Mouse (Mus musculus) kidney, adult 2 months (tissue): ENCODE measurements around the gene Tubb3. TPM values are rescaled to one million over a fixed set of nuclear protein-coding genes. Genes with fewer than 3 reads are reported as not detected.

Experiments used
- DNase-seq: peaks from one replicate; pipeline ENCODE4 v3.0.0; 2021
- H3K27ac ChIP-seq: fragments of 200-500 bp; 2 replicates; pipeline ENCODE4 v1.5.1; 2012; ENCODE audit warnings: low read depth, low read length, control low read depth, inconsistent platforms; ENCODE audit not compliant: insufficient read depth
- H3K27me3 ChIP-seq: fragments of 200-500 bp; replicated peaks from 2 replicates; pipeline ENCODE4 v1.6.1; 2012; ENCODE audit warnings: mild to moderate bottlenecking, moderate library complexity, low read length, inconsistent platforms; ENCODE audit not compliant: control insufficient read depth, insufficient read depth
- H3K36me3 ChIP-seq: fragments of 200-500 bp; 2 replicates; pipeline ENCODE4 v1.6.1; 2012; ENCODE audit warnings: mild to moderate bottlenecking, moderate library complexity, low read length, inconsistent platforms; ENCODE audit not compliant: control insufficient read depth, insufficient read depth
- H3K4me1 ChIP-seq: fragments of 200-500 bp; 2 replicates; pipeline ENCODE4 v1.6.1; 2011; ENCODE audit warnings: low read length; ENCODE audit not compliant: control insufficient read depth, insufficient read depth
- H3K4me3 ChIP-seq: fragments of 200-500 bp; 2 replicates; pipeline ENCODE4 v1.5.1; 2011; ENCODE audit warnings: mild to moderate bottlenecking, low read depth, low read length, control low read depth; ENCODE audit not compliant: insufficient read depth
- CTCF ChIP-seq: fragments of 200-500 bp; conservative IDR thresholded peaks from 2 replicates; pipeline ENCODE4 v1.5.1; 2011; ENCODE audit warnings: low read depth, mild to moderate bottlenecking, control low read depth, low read length, moderate library complexity, mixed read lengths; ENCODE audit not compliant: insufficient read depth, insufficient read length
- POLR2A ChIP-seq: fragments of 200-500 bp; IDR thresholded peaks from one replicate; pipeline ENCODE4 v1.6.1; 2011; ENCODE audit warnings: low read depth, low read length, control low read depth
- WGBS: fragments of 180-500 bp; shearing (Covaris S2); methylation state at CpG from one replicate; pipeline ENCODE4 v1.1.7; 2018; 5-methylcytosine and 5-hydroxymethylcytosine counted together
- polyA plus RNA-seq: library from polyadenylated mRNA; depleted of rRNA; stranded (reverse); fragments of >200 nt; gene quantifications from 2 replicates; pipeline ENCODE4 v1.2.3, GENCODE M21; 2012

Gene Tubb3
- polyA plus RNA-seq, 1 experiment = 12.0 TPM

GRCm38 (mm10) chr8:123404521-123404920 lies 6.7 kb upstream of the Tubb3 start:
- H3K27me3 ChIP-seq = no peaks in the 10 kb centered on the region
- 20% methylated on average over 8 of the region's 8 CpGs for WGBS
- DNase-seq = no peak
- no peaks in the 10 kb centered on the region for H3K36me3 ChIP-seq
- no peaks in the 10 kb centered on the region for H3K4me1 ChIP-seq
- TF ChIP-seq POLR2A = no peak
- no peak for TF ChIP-seq CTCF
- no peak overlapping the region for H3K27ac ChIP-seq
- no peak overlapping the region for H3K4me3 ChIP-seq

- H3K27me3 ChIP-seq = no peaks in the 10 kb centered on the region
- WGBS = 14% methylated on average over 4 of the region's 4 CpGs
- H3K4me3 ChIP-seq = no peak within 1 kb of the TSS
- no peaks in the 10 kb centered on the region for H3K4me1 ChIP-seq
- no peaks in the 10 kb centered on the region for H3K36me3 ChIP-seq
- no peak within 1 kb of the TSS for H3K27ac ChIP-seq
- peak; percentile 64 for DNase-seq
- TF ChIP-seq POLR2A (no peak), CTCF (peak; percentile 80)
Measured at GRCm38 (mm10) chr8:123406786-123407185, 4.4 kb upstream of the Tubb3 start, which contains the start of gene Mc1r. TSS of gene Mc1r (plus strand) at chr8:123407107.

- DNase-seq = no peak
- Histone ChIP-seq H3K27ac (no peak overlapping the region), H3K4me1 (no peaks in the 10 kb centered on the region), H3K4me3 (no peak overlapping the region), H3K27me3 (no peaks in the 10 kb centered on the region), H3K36me3 (no peaks in the 10 kb centered on the region)
- no peak for TF ChIP-seq CTCF
- no peak for TF ChIP-seq POLR2A
- WGBS = 88% methylated on average over 13 of the region's 13 CpGs
Measured at GRCm38 (mm10) chr8:123407612-123408011, 3.6 kb upstream of the Tubb3 start.

- no peaks in the 10 kb centered on the region for H3K4me1 ChIP-seq
- no peak for DNase-seq
- H3K27ac ChIP-seq = no peak overlapping the region
- H3K4me3 ChIP-seq = no peak overlapping the region
- TF ChIP-seq POLR2A = no peak
- no peak for TF ChIP-seq CTCF
- no peaks in the 10 kb centered on the region for H3K36me3 ChIP-seq
- 68% methylated on average over 9 of the region's 9 CpGs for WGBS
- no peaks in the 10 kb centered on the region for H3K27me3 ChIP-seq
Measured at GRCm38 (mm10) chr8:123408586-123409544, 2.4 kb upstream of the Tubb3 start.

GRCm38 (mm10) chr8:123410049-123410587 lies 1.1 kb upstream of the Tubb3 start:
- H3K27me3 ChIP-seq = no peaks in the 10 kb centered on the region
- no peaks in the 10 kb centered on the region for H3K36me3 ChIP-seq
- TF ChIP-seq CTCF (no peak), POLR2A (no peak)
- no peak overlapping the region for H3K27ac ChIP-seq
- WGBS = 49% methylated on average over 8 of the region's 8 CpGs
- H3K4me3 ChIP-seq = no peak overlapping the region
- DNase-seq = no peak
- no peaks in the 10 kb centered on the region for H3K4me1 ChIP-seq

GRCm38 (mm10) chr8:123410788-123411187 lies 436 bp upstream of the Tubb3 start:
- DNase-seq = no peak
- H3K4me3 ChIP-seq = no peak overlapping the region
- no peaks in the 10 kb centered on the region for H3K27me3 ChIP-seq
- H3K4me1 ChIP-seq = no peaks in the 10 kb centered on the region
- 10% methylated on average over 11 of the region's 11 CpGs for WGBS
- no peak overlapping the region for H3K27ac ChIP-seq
- TF ChIP-seq CTCF = no peak
- no peak for TF ChIP-seq POLR2A
- H3K36me3 ChIP-seq = no peaks in the 10 kb centered on the region

GRCm38 (mm10) chr8:123411781-123412327 lies 630 bp downstream of the Tubb3 start:
- no peak for TF ChIP-seq CTCF
- no peak for TF ChIP-seq POLR2A
- DNase-seq = no peak
- no peak overlapping the region for H3K4me3 ChIP-seq
- H3K27me3 ChIP-seq = no peaks in the 10 kb centered on the region
- no peaks in the 10 kb centered on the region for H3K4me1 ChIP-seq
- H3K27ac ChIP-seq = no peak overlapping the region
- WGBS = 10% methylated on average over 16 of the region's 16 CpGs
- H3K36me3 ChIP-seq = no peaks in the 10 kb centered on the region
